Mouse (Mus musculus): ENCODE results near the gene Zfyve27. TPM values are rescaled to one million over a fixed set of nuclear protein-coding genes. Genes with fewer than 3 reads are reported as not detected.

The Zfyve27 gene
- polyA plus RNA-seq, 1 experiment: 25.0 TPM

- H3K4me1 ChIP-seq (ENCODE audit: control insufficient read depth, insufficient read depth, low read length): no peaks in the 10 kb centered on the region
- TF ChIP-seq CTCF (IDR thresholded peaks at IDR 0.05; ENCODE audit: low read depth, low read length) (no peak), POLR2A (IDR thresholded peaks at IDR 0.05; ENCODE audit: insufficient read depth, low read length) (no peak), EP300 (IDR thresholded peaks at IDR 0.05; ENCODE audit: insufficient read depth, low read depth, low read length) (no peak)
- no peaks in the 10 kb centered on the region for H3K36me3 ChIP-seq (ENCODE audit: control insufficient read depth, insufficient read depth, low read length, poor library complexity, severe bottlenecking)
- H3K27ac ChIP-seq (ENCODE audit: insufficient read depth, low read length): no peak overlapping the region
- H3K27me3 ChIP-seq (ENCODE audit: control insufficient read depth, insufficient read depth, low read length, poor library complexity, severe bottlenecking): no peaks in the 10 kb centered on the region
- no peak overlapping the region for H3K9ac ChIP-seq (ENCODE audit: low read depth, poor library complexity, severe bottlenecking)
- H3K4me3 ChIP-seq (ENCODE audit: low read depth, low read length): no peak overlapping the region
- no peaks in the 10 kb centered on the region for H3K9me3 ChIP-seq (replicated peaks; ENCODE audit: control insufficient read depth, insufficient read depth, low read length, poor library complexity, severe bottlenecking)
Measured at GRCm38 (mm10) chr19:42164188-42164587, 437 bp downstream of the Zfyve27 start.

GRCm38 (mm10) chr19:42166130-42166529 lies 2.4 kb downstream of the Zfyve27 start:
- no peaks in the 10 kb centered on the region for H3K36me3 ChIP-seq (ENCODE audit: control insufficient read depth, insufficient read depth, low read length, poor library complexity, severe bottlenecking)
- H3K27me3 ChIP-seq (ENCODE audit: control insufficient read depth, insufficient read depth, low read length, poor library complexity, severe bottlenecking): no peaks in the 10 kb centered on the region
- H3K9me3 ChIP-seq (replicated peaks; ENCODE audit: control insufficient read depth, insufficient read depth, low read length, poor library complexity, severe bottlenecking): no peaks in the 10 kb centered on the region
- no peak overlapping the region for H3K27ac ChIP-seq (ENCODE audit: insufficient read depth, low read length)
- H3K4me1 ChIP-seq (ENCODE audit: control insufficient read depth, insufficient read depth, low read length): no peaks in the 10 kb centered on the region
- no peak overlapping the region for H3K4me3 ChIP-seq (ENCODE audit: low read depth, low read length)
- H3K9ac ChIP-seq (ENCODE audit: low read depth, poor library complexity, severe bottlenecking): no peak overlapping the region
- TF ChIP-seq POLR2A (IDR thresholded peaks at IDR 0.05; ENCODE audit: insufficient read depth, low read length) (no peak), CTCF (IDR thresholded peaks at IDR 0.05; ENCODE audit: low read depth, low read length) (peak; percentile 96), EP300 (IDR thresholded peaks at IDR 0.05; ENCODE audit: insufficient read depth, low read depth, low read length) (no peak)

- Histone ChIP-seq H3K4me3 (ENCODE audit: low read depth, low read length) (no peak overlapping the region), H3K27ac (ENCODE audit: insufficient read depth, low read length) (no peak overlapping the region), H3K4me1 (ENCODE audit: control insufficient read depth, insufficient read depth, low read length) (no peaks in the 10 kb centered on the region), H3K9ac (ENCODE audit: low read depth, poor library complexity, severe bottlenecking) (no peak overlapping the region), H3K9me3 (replicated peaks; ENCODE audit: control insufficient read depth, insufficient read depth, low read length, poor library complexity, severe bottlenecking) (no peaks in the 10 kb centered on the region), H3K36me3 (ENCODE audit: control insufficient read depth, insufficient read depth, low read length, poor library complexity, severe bottlenecking) (no peaks in the 10 kb centered on the region), H3K27me3 (ENCODE audit: control insufficient read depth, insufficient read depth, low read length, poor library complexity, severe bottlenecking) (no peaks in the 10 kb centered on the region)
- TF ChIP-seq EP300 (IDR thresholded peaks at IDR 0.05; ENCODE audit: insufficient read depth, low read depth, low read length): no peak
- TF ChIP-seq CTCF (IDR thresholded peaks at IDR 0.05; ENCODE audit: low read depth, low read length): no peak
- no peak for TF ChIP-seq POLR2A (IDR thresholded peaks at IDR 0.05; ENCODE audit: insufficient read depth, low read length)
Measured at GRCm38 (mm10) chr19:42166766-42167165, 3.0 kb downstream of the Zfyve27 start.

GRCm38 (mm10) chr19:42167489-42167888 lies 3.7 kb downstream of the Zfyve27 start:
- Histone ChIP-seq H3K36me3 (ENCODE audit: control insufficient read depth, insufficient read depth, low read length, poor library complexity, severe bottlenecking) (no peaks in the 10 kb centered on the region), H3K4me1 (ENCODE audit: control insufficient read depth, insufficient read depth, low read length) (no peaks in the 10 kb centered on the region), H3K4me3 (ENCODE audit: low read depth, low read length) (no peak overlapping the region), H3K27ac (ENCODE audit: insufficient read depth, low read length) (no peak overlapping the region), H3K27me3 (ENCODE audit: control insufficient read depth, insufficient read depth, low read length, poor library complexity, severe bottlenecking) (no peaks in the 10 kb centered on the region), H3K9ac (ENCODE audit: low read depth, poor library complexity, severe bottlenecking) (no peak overlapping the region), H3K9me3 (replicated peaks; ENCODE audit: control insufficient read depth, insufficient read depth, low read length, poor library complexity, severe bottlenecking) (no peaks in the 10 kb centered on the region)
- TF ChIP-seq POLR2A (IDR thresholded peaks at IDR 0.05; ENCODE audit: insufficient read depth, low read length) (no peak), EP300 (IDR thresholded peaks at IDR 0.05; ENCODE audit: insufficient read depth, low read depth, low read length) (no peak), CTCF (IDR thresholded peaks at IDR 0.05; ENCODE audit: low read depth, low read length) (no peak)

- TF ChIP-seq POLR2A (IDR thresholded peaks at IDR 0.05; ENCODE audit: insufficient read depth, low read length): no peak
- TF ChIP-seq CTCF (IDR thresholded peaks at IDR 0.05; ENCODE audit: low read depth, low read length): no peak
- TF ChIP-seq EP300 (IDR thresholded peaks at IDR 0.05; ENCODE audit: insufficient read depth, low read depth, low read length): no peak
- Histone ChIP-seq H3K4me1 (ENCODE audit: control insufficient read depth, insufficient read depth, low read length) (no peaks in the 10 kb centered on the region), H3K27me3 (ENCODE audit: control insufficient read depth, insufficient read depth, low read length, poor library complexity, severe bottlenecking) (no peaks in the 10 kb centered on the region), H3K9ac (ENCODE audit: low read depth, poor library complexity, severe bottlenecking) (no peak overlapping the region), H3K36me3 (ENCODE audit: control insufficient read depth, insufficient read depth, low read length, poor library complexity, severe bottlenecking) (no peaks in the 10 kb centered on the region), H3K27ac (ENCODE audit: insufficient read depth, low read length) (no peak overlapping the region), H3K4me3 (ENCODE audit: low read depth, low read length) (no peak overlapping the region), H3K9me3 (replicated peaks; ENCODE audit: control insufficient read depth, insufficient read depth, low read length, poor library complexity, severe bottlenecking) (no peaks in the 10 kb centered on the region)
Measured at GRCm38 (mm10) chr19:42169322-42169975, 5.7 kb downstream of the Zfyve27 start.
